Mouse (Mus musculus): ENCODE measurements around the gene Ap3s2. TPM values are rescaled to one million over a fixed set of nuclear protein-coding genes. Genes with fewer than 3 reads are reported as not detected.
A peak's percentile ranks its signal among the peaks of the same experiment; 100 is the strongest.

Gene Ap3s2
- total RNA-seq (2014; rRNA removed) (32.1 and 38.0 TPM in 2 replicates), polyA plus RNA-seq (2015; fragmentation: Nextera tagmentation; extraction: Ambion mirVana) (36.7 and 39.0 TPM in 2 replicates)

DNA sequence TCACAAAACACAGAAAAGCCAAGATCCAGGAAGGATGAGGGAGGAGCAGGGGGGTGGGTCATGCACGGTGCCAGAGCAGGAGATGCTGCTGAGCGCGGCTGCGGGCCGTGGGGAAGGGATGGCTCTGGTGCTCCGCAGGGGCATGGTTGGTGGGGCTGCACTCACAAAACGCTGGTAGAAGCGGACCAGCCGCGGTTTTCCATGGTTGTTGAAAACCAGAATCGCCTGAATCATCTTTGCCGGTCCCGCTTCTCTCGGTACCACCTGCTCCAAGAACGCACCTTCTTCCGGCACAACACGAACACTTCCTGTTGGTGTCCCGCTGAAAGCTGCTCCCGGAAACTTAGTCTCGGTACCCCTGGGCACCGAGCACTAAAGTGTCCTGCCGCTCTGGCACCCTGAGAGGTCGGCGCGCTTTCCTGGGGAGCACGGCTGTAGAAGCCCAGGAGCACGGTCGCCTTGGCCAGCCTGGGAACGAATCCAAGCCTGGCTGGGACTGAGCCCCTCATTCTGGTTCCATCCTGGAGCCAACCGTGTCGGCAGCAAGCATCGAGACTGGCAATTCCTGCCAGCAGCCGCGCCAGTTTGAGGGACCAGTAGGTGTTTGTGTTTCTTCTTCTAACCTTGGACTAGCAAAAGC lies at the start of gene Ap3s2:
Gene Ap3s2 (minus strand): TSS at position 306 of the 640 bp plus-strand sequence.
- Histone ChIP-seq H3K4me2 (ENCODE audit: low read depth) (peak within 1 kb of the TSS; percentile 65), H3K9ac (peak within 1 kb of the TSS; percentile 71), H3K27ac (ENCODE audit: low read depth, low read length) (peak within 1 kb of the TSS; percentile 84), H3K4me1 (ENCODE audit: insufficient read depth) (0 out of 2 replicates have a peak, but pooled peaks cover 5% of the 10 kb centered on the region), H3K4me3 (ENCODE audit: low read depth, low read length) (peak within 1 kb of the TSS; percentile 57), H3K9me3 (ENCODE audit: low read length) (no peaks in the 10 kb centered on the region), H3K27me3 (ENCODE audit: insufficient read depth, low read length) (no peaks in the 10 kb centered on the region), H3K36me3 (ENCODE audit: insufficient read depth) (0 out of 2 replicates have a peak, but pooled peaks cover 5% of the 10 kb centered on the region)
- DNase-seq (peak; percentile 95), ATAC-seq (peak; percentile 99)
- TF ChIP-seq CTCF (IDR thresholded peaks at IDR 0.05; ENCODE audit: low read depth): no peak
- under 1% methylated on average over 34 of the region's 34 CpGs for WGBS

GRCm38 (mm10) chr7:79968326-79968725 lies 47.9 kb upstream of the Ap3s2 start:
- 89% methylated on average over 6 of the region's 6 CpGs for WGBS
- no peak overlapping the region for H3K4me2 ChIP-seq (ENCODE audit: low read depth)

DNA sequence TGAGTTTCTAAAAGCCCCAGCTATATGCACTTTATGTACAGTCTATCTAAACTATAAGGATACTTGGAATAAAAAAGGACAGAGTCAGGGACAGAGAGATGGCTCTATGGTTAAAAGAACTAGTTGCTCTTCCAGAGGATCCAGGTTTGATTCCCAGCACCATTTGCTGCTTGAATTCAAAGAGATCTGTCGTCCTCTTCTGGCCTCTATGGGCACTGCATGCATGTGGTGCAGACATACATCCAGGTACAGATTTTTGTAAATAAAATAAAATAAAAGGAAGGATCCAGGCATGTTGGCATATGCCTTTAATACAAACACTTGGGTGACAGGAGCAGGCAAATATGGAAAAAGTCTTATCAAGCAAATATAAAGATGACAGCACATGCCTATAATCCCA lies 41.2 kb upstream of the Ap3s2 start:
- ATAC-seq (no peak), DNase-seq (no peak)
- Histone ChIP-seq H3K27me3 (ENCODE audit: insufficient read depth, low read length) (no peaks in the 10 kb centered on the region), H3K9ac (no peak overlapping the region), H3K4me3 (ENCODE audit: low read depth, low read length) (no peak overlapping the region), H3K36me3 (ENCODE audit: insufficient read depth) (no peaks in the 10 kb centered on the region), H3K4me1 (ENCODE audit: insufficient read depth) (no peaks in the 10 kb centered on the region), H3K9me3 (ENCODE audit: low read length) (no peaks in the 10 kb centered on the region), H3K4me2 (ENCODE audit: low read depth) (no peak overlapping the region), H3K27ac (ENCODE audit: low read depth, low read length) (no peak overlapping the region)
- TF ChIP-seq CTCF (IDR thresholded peaks at IDR 0.05; ENCODE audit: low read depth): no peak
- 62% methylated on average over 1 of the region's 1 CpGs for WGBS

More at GRCm38 (mm10) chr7:79968326-79968725, 47.9 kb upstream of the Ap3s2 start:
- H3K36me3 ChIP-seq (ENCODE audit: insufficient read depth): no peaks in the 10 kb centered on the region
- H3K27ac ChIP-seq (ENCODE audit: low read depth, low read length): no peak overlapping the region
- ATAC-seq: no peak
- no peaks in the 10 kb centered on the region for H3K4me1 ChIP-seq (ENCODE audit: insufficient read depth)
- no peaks in the 10 kb centered on the region for H3K27me3 ChIP-seq (ENCODE audit: insufficient read depth, low read length)
- no peak overlapping the region for H3K9ac ChIP-seq
- TF ChIP-seq CTCF (IDR thresholded peaks at IDR 0.05; ENCODE audit: low read depth): no peak
- no peaks in the 10 kb centered on the region for H3K9me3 ChIP-seq (ENCODE audit: low read length)
- H3K4me3 ChIP-seq (ENCODE audit: low read depth, low read length): no peak overlapping the region
- DNase-seq: no peak

- Histone ChIP-seq H3K27ac (ENCODE audit: low read depth, low read length) (no peak overlapping the region), H3K4me3 (ENCODE audit: low read depth, low read length) (no peak overlapping the region), H3K4me1 (ENCODE audit: insufficient read depth) (no peaks in the 10 kb centered on the region), H3K36me3 (ENCODE audit: insufficient read depth) (no peaks in the 10 kb centered on the region), H3K9ac (no peak overlapping the region), H3K4me2 (ENCODE audit: low read depth) (no peak overlapping the region), H3K27me3 (ENCODE audit: insufficient read depth, low read length) (no peaks in the 10 kb centered on the region), H3K9me3 (ENCODE audit: low read length) (no peaks in the 10 kb centered on the region)
- 76% methylated on average over 1 of the region's 1 CpGs for WGBS
- DNase-seq (no peak), ATAC-seq (no peak)
- no peak for TF ChIP-seq CTCF (IDR thresholded peaks at IDR 0.05; ENCODE audit: low read depth)
Observed at GRCm38 (mm10) chr7:79956131-79956530, 35.7 kb upstream of the Ap3s2 start.

DNA sequence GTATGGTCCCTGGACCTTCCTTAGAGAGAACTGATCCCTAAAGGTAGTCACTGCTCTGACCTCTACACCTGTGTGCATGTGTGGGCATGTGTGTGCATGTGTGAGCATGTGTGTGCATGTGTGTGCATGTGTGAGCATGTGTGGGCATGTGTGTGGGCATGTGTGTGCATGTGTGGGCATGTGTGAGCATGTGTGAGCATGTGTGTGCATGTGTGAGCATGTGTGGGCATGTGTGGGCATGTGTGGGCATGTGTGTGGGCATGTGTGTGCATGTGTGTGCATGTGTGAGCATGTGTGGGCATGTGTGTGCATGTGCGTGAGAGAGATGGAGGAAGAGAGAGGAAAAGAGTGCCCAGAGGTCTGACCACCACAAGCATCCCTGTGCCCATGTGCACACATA lies 34.4 kb upstream of the Ap3s2 start:
- Histone ChIP-seq H3K27me3 (ENCODE audit: insufficient read depth, low read length) (no peaks in the 10 kb centered on the region), H3K27ac (ENCODE audit: low read depth, low read length) (no peak overlapping the region), H3K4me2 (ENCODE audit: low read depth) (no peak overlapping the region), H3K36me3 (ENCODE audit: insufficient read depth) (no peaks in the 10 kb centered on the region), H3K9me3 (ENCODE audit: low read length) (no peaks in the 10 kb centered on the region), H3K4me3 (ENCODE audit: low read depth, low read length) (no peak overlapping the region), H3K9ac (no peak overlapping the region), H3K4me1 (ENCODE audit: insufficient read depth) (no peaks in the 10 kb centered on the region)
- TF ChIP-seq CTCF (IDR thresholded peaks at IDR 0.05; ENCODE audit: low read depth): no peak
- ATAC-seq (no peak), DNase-seq (no peak)
- 100% methylated on average over 1 of the region's 1 CpGs for WGBS

DNA sequence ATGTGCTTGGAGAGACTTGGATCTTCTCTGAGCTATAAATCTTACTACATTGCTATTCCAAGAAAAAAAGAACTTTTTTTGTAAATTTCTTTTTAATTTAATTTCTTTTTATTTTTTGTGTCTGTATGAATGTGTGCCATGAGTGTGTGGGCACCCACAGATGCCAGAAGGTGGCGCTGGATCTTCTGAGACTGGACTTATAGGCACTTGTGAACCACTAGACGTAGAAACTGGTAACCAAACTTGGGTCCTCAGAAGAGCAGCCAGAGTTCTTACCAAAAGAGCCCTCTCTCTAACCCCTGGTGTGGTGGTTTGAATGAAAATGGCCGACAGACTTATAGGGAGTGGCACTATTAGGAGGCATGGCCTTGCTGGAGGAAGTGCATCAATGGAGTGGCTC lies 30.6 kb upstream of the Ap3s2 start:
- DNase-seq (no peak), ATAC-seq (no peak)
- 74% methylated on average over 3 of the region's 3 CpGs for WGBS
- Histone ChIP-seq H3K4me2 (ENCODE audit: low read depth) (no peak overlapping the region), H3K4me1 (ENCODE audit: insufficient read depth) (no peaks in the 10 kb centered on the region), H3K9me3 (ENCODE audit: low read length) (no peaks in the 10 kb centered on the region), H3K9ac (no peak overlapping the region), H3K4me3 (ENCODE audit: low read depth, low read length) (no peak overlapping the region), H3K27ac (ENCODE audit: low read depth, low read length) (no peak overlapping the region), H3K36me3 (ENCODE audit: insufficient read depth) (no peaks in the 10 kb centered on the region), H3K27me3 (ENCODE audit: insufficient read depth, low read length) (no peaks in the 10 kb centered on the region)
- no peak for TF ChIP-seq CTCF (IDR thresholded peaks at IDR 0.05; ENCODE audit: low read depth)

- Histone ChIP-seq H3K9ac (no peak overlapping the region), H3K4me2 (ENCODE audit: low read depth) (no peak overlapping the region), H3K4me3 (ENCODE audit: low read depth, low read length) (no peak overlapping the region), H3K9me3 (ENCODE audit: low read length) (no peaks in the 10 kb centered on the region), H3K27me3 (ENCODE audit: insufficient read depth, low read length) (no peaks in the 10 kb centered on the region), H3K27ac (ENCODE audit: low read depth, low read length) (no peak overlapping the region), H3K4me1 (ENCODE audit: insufficient read depth) (no peaks in the 10 kb centered on the region), H3K36me3 (ENCODE audit: insufficient read depth) (no peaks in the 10 kb centered on the region)
- DNase-seq (no peak), ATAC-seq (no peak)
- TF ChIP-seq CTCF (IDR thresholded peaks at IDR 0.05; ENCODE audit: low read depth): no peak
- 85% methylated on average over 6 of the region's 6 CpGs for WGBS
Observed at GRCm38 (mm10) chr7:79950236-79950635, 29.8 kb upstream of the Ap3s2 start.

Measured in forebrain, postnatal 0 days (tissue).